Mouse (Mus musculus) limb, embryonic 12.5 days (tissue): ENCODE data around the gene Olfr1043. TPM values are rescaled to one million over a fixed set of nuclear protein-coding genes. Genes with fewer than 3 reads are reported as not detected.
"Not testable (repeated sequence)": the region's sequence is repeated elsewhere in the genome, so short reads cannot be mapped to it uniquely, and the experiment has no call there.

Source experiments
- ATAC-seq: fragments of 200-750 bp; cut with Nextera tagmentation; 2 replicates; pipeline ENCODE4 v1.8.0; 2017; ENCODE audit warnings: low read depth, moderate TSS enrichment; ENCODE audit not compliant: insufficient number of reproducible peaks, insufficient read depth, low FRiP score, low TSS enrichment
- H3K27ac ChIP-seq: fragments of 300-500 bp; sonication (generic); 2 replicates; pipeline ENCODE4 v1.5.1; 2016; ENCODE audit warnings: mild to moderate bottlenecking, moderate library complexity
- H3K27me3 ChIP-seq: fragments of 300-500 bp; sonication (generic); 2 replicates; pipeline ENCODE4 v1.6.1; 2016; ENCODE audit warnings: mild to moderate bottlenecking, moderate library complexity
- H3K36me3 ChIP-seq: fragments of 300-500 bp; sonication (generic); 2 replicates; pipeline ENCODE4 v1.6.1; 2016; ENCODE audit warnings: mild to moderate bottlenecking, moderate library complexity
- H3K4me1 ChIP-seq: fragments of 300-500 bp; sonication (generic); replicated peaks from 2 replicates; pipeline ENCODE4 v1.6.1; 2016
- H3K4me2 ChIP-seq: fragments of 300-500 bp; sonication (generic); 2 replicates; pipeline ENCODE4 v1.6.1; 2016; ENCODE audit warnings: mild to moderate bottlenecking, moderate library complexity
- H3K4me3 ChIP-seq: fragments of 300-500 bp; sonication (generic); replicated peaks from 2 replicates; pipeline ENCODE4 v1.5.1; 2016; ENCODE audit warnings: mild to moderate bottlenecking
- H3K9ac ChIP-seq: fragments of 300-500 bp; sonication (generic); replicated peaks from 2 replicates; pipeline ENCODE4 v1.6.1; 2016; ENCODE audit warnings: mild to moderate bottlenecking, moderate library complexity
- H3K9me3 ChIP-seq: fragments of 300-500 bp; sonication (generic); 2 replicates; pipeline ENCODE4 v1.6.1; 2016; ENCODE audit warnings: mild to moderate bottlenecking, moderate library complexity
- WGBS: fragments of 180-500 bp; shearing (Covaris S2); methylation state at CpG from one replicate; pipeline ENCODE4 v1.1.7; 2016; 5-methylcytosine and 5-hydroxymethylcytosine counted together
- polyA plus RNA-seq: library from polyadenylated mRNA; unstranded; fragments of >200 nt; fragmentation: Nextera tagmentation; extraction: Ambion mirVana; gene quantifications from 2 replicates; pipeline ENCODE4 v1.2.1, GENCODE M21; 2016

Olfr1043 gene
- not detected in 2 replicates for polyA plus RNA-seq

GRCm38 (mm10) chr2:86167422-86167821, at the start of gene Olfr1043:
Gene Olfr1043 (minus strand): TSS chr2:86167522.
- H3K9ac ChIP-seq, result no peak within 1 kb of the TSS
- H3K36me3 ChIP-seq, result no peaks in the 10 kb centered on the region
- no peak for ATAC-seq
- H3K9me3 ChIP-seq, result no peaks in the 10 kb centered on the region
- no peak within 1 kb of the TSS for H3K27ac ChIP-seq
- H3K4me3 ChIP-seq, result no peak within 1 kb of the TSS
- no peak within 1 kb of the TSS for H3K4me2 ChIP-seq
- no peaks in the 10 kb centered on the region for H3K27me3 ChIP-seq
- H3K4me1 ChIP-seq, result no peaks in the 10 kb centered on the region
- WGBS, result 86% methylated on average over 2 of the region's 2 CpGs

GRCm38 (mm10) chr2:86202909-86203308, 35.6 kb upstream of the Olfr1043 start, which contains the start of gene Olfr1045:
Gene Olfr1045 (minus strand): TSS chr2:86203009.
- no peaks in the 10 kb centered on the region for H3K36me3 ChIP-seq
- H3K4me3 ChIP-seq, result no peak within 1 kb of the TSS
- ATAC-seq, result no peak
- no peaks in the 10 kb centered on the region for H3K4me1 ChIP-seq
- H3K9ac ChIP-seq, result no peak within 1 kb of the TSS
- H3K27me3 ChIP-seq, result no peaks in the 10 kb centered on the region
- no peak within 1 kb of the TSS for H3K4me2 ChIP-seq
- H3K9me3 ChIP-seq, result no peaks in the 10 kb centered on the region
- no peak within 1 kb of the TSS for H3K27ac ChIP-seq

DNA sequence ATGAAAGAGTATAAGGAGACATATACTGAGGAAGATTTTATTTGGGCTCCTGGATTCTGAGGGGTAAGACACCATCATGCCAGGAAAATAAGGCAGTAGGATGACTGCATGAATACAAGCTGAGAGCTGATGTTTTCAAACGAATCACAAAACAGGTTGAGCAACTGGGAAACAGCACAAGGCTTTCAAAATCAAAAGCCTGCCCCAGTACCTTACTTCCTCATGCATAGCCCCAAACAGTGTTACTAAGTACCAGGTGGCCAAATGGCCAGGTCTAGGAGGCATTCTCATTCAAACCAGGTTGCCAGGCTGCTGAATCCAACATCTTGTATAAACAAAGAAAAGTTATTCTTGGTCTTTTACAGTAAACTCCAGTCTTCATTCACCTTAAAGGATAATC, 28.5 kb upstream of the Olfr1043 start:
- WGBS, result 55% methylated on average over 1 of the region's 1 CpGs
- H3K9ac ChIP-seq, result no peak overlapping the region
- H3K4me3 ChIP-seq, result no peak overlapping the region
- no peaks in the 10 kb centered on the region for H3K9me3 ChIP-seq
- no peaks in the 10 kb centered on the region for H3K36me3 ChIP-seq
- H3K4me1 ChIP-seq, result no peaks in the 10 kb centered on the region
- no peak overlapping the region for H3K27ac ChIP-seq
- H3K4me2 ChIP-seq, result no peak overlapping the region
- no peaks in the 10 kb centered on the region for H3K27me3 ChIP-seq
- no peak for ATAC-seq

GRCm38 (mm10) chr2:86185583-86185982, 18.3 kb upstream of the Olfr1043 start, which contains the start of gene Olfr52:
Gene Olfr52 (minus strand): TSS chr2:86185683.
- Histone ChIP-seq H3K9ac (no peak within 1 kb of the TSS), H3K4me1 (no peaks in the 10 kb centered on the region), H3K27ac (no peak within 1 kb of the TSS), H3K4me3 (no peak within 1 kb of the TSS), H3K4me2 (no peak within 1 kb of the TSS), H3K9me3 (no peaks in the 10 kb centered on the region), H3K36me3 (no peaks in the 10 kb centered on the region), H3K27me3 (no peaks in the 10 kb centered on the region)
- ATAC-seq, result no peak

DNA sequence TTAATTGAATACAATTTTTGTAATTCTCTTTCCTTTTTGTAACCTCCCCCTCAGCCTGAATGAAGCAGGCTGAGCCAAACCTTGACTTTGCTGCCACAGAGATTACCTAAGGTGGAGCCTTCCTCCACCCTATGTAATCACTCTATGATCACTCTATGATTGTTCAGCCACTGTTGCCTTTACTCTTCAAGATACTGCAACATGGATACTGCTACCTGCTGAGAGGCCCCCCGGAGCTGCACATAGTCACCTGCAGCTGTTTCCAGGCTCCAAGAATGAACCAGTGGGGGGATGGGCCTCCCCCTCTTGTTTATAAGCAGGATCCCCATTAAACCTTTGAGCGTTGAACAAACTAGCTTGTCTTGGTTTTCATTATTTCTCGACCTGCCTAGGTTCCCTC, 12.6 kb upstream of the Olfr1043 start:
- Histone ChIP-seq H3K4me2 (no peak overlapping the region), H3K36me3 (no peaks in the 10 kb centered on the region), H3K9ac (no peak overlapping the region), H3K4me1 (no peaks in the 10 kb centered on the region), H3K4me3 (no peak overlapping the region), H3K9me3 (no peaks in the 10 kb centered on the region), H3K27me3 (no peaks in the 10 kb centered on the region), H3K27ac (no peak overlapping the region)
- no peak for ATAC-seq
- WGBS, result 67% methylated on average over 3 of the region's 3 CpGs

DNA sequence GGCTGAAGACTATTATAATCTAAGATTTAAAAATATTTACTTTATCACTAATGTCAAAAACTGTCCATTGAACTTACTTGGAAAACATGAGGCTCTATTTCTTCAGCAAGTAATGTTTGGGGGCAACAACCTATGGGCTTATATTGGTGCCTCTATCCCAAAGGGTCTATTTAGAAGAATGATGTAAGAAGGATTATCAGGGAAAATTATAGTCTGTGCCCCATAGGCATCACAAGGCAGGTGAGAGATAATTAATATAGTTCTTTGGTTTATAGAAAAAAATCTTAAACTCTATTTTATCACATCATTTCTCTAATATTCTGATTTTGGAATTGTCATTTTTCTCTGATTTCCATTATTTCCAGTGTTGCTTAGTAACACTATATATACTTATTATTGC, 10.4 kb upstream of the Olfr1043 start, which contains the start of gene Olfr1044:
Gene Olfr1044, minus strand, starts transcription at position 101 of the 400 bp plus-strand sequence.
- Histone ChIP-seq H3K9me3 (no peaks in the 10 kb centered on the region), H3K4me2 (no peak within 1 kb of the TSS), H3K4me1 (no peaks in the 10 kb centered on the region), H3K4me3 (no peak within 1 kb of the TSS), H3K27me3 (no peaks in the 10 kb centered on the region), H3K27ac (no peak within 1 kb of the TSS), H3K36me3 (no peaks in the 10 kb centered on the region), H3K9ac (no peak within 1 kb of the TSS)
- ATAC-seq, result no peak

DNA sequence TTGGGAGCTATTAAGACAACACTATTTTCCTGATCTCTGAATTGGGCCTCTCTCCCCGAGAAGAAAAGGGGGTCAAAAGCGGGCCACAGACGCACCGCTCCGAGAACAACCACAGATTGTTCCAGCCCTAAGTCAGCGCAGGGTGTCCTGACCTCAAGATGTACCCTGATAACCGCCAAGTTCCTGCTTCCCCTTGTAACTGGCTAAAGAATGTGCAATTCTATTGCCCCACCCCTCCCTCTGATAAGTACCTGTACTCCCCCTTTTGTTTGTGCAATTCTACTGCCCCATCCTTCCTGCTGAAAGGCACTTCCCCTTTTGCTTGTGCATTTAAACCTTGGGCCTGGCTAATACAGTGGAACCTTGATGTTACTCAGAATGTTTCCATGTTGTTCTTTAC, 8.1 kb upstream of the Olfr1043 start:
- not testable (repeated sequence) for ATAC-seq, H3K9ac ChIP-seq, H3K36me3 ChIP-seq, H3K4me3 ChIP-seq, H3K27me3 ChIP-seq, H3K4me1 ChIP-seq, H3K4me2 ChIP-seq, H3K9me3 ChIP-seq, H3K27ac ChIP-seq
- 89% methylated on average over 7 of the region's 7 CpGs for WGBS

GRCm38 (mm10) chr2:86161738-86162137, 5.6 kb downstream of the Olfr1043 start, which contains the start of gene Olfr1042:
Gene Olfr1042 (minus strand): TSS chr2:86161838.
- Histone ChIP-seq H3K27me3 (no peaks in the 10 kb centered on the region), H3K4me3 (no peak within 1 kb of the TSS), H3K4me1 (no peaks in the 10 kb centered on the region), H3K9me3 (no peaks in the 10 kb centered on the region), H3K9ac (no peak within 1 kb of the TSS), H3K27ac (no peak within 1 kb of the TSS), H3K4me2 (no peak within 1 kb of the TSS), H3K36me3 (no peaks in the 10 kb centered on the region)
- ATAC-seq, result no peak
- WGBS, result 94% methylated on average over 2 of the region's 2 CpGs

DNA sequence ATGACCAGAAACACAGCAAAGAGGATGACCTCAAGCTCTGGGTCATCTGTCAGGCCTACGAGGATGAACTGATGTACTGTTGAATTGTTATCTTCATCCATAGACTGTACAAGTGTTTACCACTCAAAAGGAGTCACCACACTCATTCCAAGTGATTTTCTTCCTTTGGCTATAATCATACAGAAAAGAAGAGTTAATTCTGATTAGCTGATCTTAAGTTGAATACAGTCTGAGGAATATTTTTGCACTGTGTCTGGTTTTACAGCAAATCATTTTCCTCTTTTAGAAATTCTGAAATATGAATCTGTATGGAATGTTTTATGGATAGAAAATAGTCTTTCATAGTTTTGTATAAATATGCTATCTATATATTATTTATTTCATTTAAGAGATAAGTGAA, 20.7 kb downstream of the Olfr1043 start, which contains the start of gene Olfr1040:
Gene Olfr1040, minus strand, starts transcription at position 101 of the 400 bp plus-strand sequence.
- no peak for ATAC-seq
- no peak within 1 kb of the TSS for H3K27ac ChIP-seq
- WGBS, result 95% methylated on average over 1 of the region's 1 CpGs

GRCm38 (mm10) chr2:86135828-86136227, 31.5 kb downstream of the Olfr1043 start, which contains the start of gene Olfr1039:
Gene Olfr1039 (minus strand): TSS chr2:86135928.
- ATAC-seq, result no peak
- Histone ChIP-seq H3K4me3 (no peak within 1 kb of the TSS), H3K36me3 (no peaks in the 10 kb centered on the region), H3K4me1 (no peaks in the 10 kb centered on the region), H3K4me2 (no peak within 1 kb of the TSS), H3K9me3 (no peaks in the 10 kb centered on the region), H3K27me3 (no peaks in the 10 kb centered on the region), H3K9ac (no peak within 1 kb of the TSS), H3K27ac (no peak within 1 kb of the TSS)
- 93% methylated on average over 1 of the region's 1 CpGs for WGBS

More for the DNA sequence above, 20.7 kb downstream of the Olfr1043 start, which contains the start of gene Olfr1040:
- Histone ChIP-seq H3K4me3 (no peak within 1 kb of the TSS), H3K27me3 (no peaks in the 10 kb centered on the region), H3K9ac (no peak within 1 kb of the TSS), H3K4me2 (no peak within 1 kb of the TSS), H3K9me3 (no peaks in the 10 kb centered on the region), H3K36me3 (no peaks in the 10 kb centered on the region), H3K4me1 (no peaks in the 10 kb centered on the region)
